Mouse (Mus musculus) left cerebral cortex, postnatal 36 days (tissue): ENCODE measurements around the gene Nfkbie. TPM values are rescaled to one million over a fixed set of nuclear protein-coding genes. Genes with fewer than 3 reads are reported as not detected.
A peak's percentile ranks its signal among the peaks of the same experiment; 100 is the strongest.

Experiments
- DNase-seq, 2 experiments: peaks; one replicate each; pipeline ENCODE4 v3.0.0; 2021 to 2022; ENCODE audit warnings: low spot score in 2 of 2, mixed read lengths in 1 of 2
- intact Hi-C: fragments of 180-260 bp; cut with DNase I; formaldehyde crosslinking; loops from one replicate; pipeline ENCODE4 v1.15.1; 2025
- total RNA-seq, 2 experiments: library from RNA; stranded (reverse); gene quantifications; 2 replicates each; pipeline ENCODE4 v1.2.3; 2021

Nfkbie gene
- total RNA-seq, 2 experiments from 2014 or later, result 1.7 to 2.7 TPM

DNA sequence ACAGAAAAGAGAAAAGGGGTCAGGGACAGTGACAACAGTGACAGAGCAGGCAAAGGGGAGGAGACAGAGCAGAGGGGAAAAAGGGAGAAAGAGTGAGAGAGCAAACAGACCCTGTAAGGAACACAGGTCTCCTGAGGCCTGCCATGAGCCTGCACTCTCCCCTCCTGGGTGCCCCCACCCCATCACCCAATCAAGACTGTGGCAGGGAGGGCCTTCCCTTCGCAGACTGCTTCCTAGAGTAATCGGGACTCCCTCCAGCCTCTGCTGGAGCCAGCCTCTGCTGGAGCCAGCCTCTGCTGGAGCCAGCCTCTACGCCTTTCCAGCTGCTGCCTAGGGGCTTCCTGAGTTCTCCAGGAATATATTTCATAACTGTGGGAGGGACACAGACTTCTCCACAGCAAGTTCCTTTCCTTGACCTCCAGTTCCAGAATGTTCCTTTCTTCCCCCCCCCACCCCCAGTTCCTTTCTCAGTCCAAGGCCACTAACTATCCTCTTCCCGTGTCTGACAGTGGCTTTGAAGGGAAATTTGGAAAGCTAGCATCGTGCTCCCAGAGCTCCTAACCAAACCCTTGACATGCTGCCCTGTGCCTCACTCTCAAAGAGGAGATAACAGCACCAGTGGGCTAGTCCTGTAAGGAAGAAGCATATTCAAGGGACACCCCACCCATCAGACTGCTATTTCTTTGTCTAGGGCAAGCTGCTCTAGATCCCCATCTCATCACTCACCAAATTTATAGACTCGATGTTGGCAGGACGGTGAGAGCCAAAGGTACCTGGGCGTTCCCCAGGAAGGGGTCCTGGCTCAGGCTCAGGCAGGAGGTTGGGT is 37.3 kb downstream of the Nfkbie start:
- no peak for DNase-seq
- intact Hi-C loops, result no loop called here

DNA sequence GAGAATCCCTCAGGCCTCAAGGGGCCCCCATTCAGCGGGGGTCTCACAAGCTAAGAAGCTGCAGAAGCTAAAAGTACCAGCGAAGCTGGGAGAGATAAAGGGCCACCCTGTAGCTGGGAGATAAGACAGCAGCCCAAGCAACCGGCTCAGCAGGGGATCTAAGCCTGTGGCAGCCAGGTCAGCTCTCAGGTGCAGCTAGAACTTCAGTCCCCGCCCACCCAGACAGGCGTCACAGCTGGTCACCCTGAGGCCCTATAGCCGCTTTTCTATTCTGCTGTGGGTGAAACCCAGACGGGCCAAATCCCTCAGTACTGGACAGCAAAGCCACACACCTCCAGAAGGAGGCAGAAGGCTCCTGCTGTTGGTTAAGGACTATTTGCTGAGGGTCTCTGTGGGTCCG is 38.0 kb downstream of the Nfkbie start:
- DNase-seq, result no peak
- intact Hi-C loops, result no loop called here

DNA sequence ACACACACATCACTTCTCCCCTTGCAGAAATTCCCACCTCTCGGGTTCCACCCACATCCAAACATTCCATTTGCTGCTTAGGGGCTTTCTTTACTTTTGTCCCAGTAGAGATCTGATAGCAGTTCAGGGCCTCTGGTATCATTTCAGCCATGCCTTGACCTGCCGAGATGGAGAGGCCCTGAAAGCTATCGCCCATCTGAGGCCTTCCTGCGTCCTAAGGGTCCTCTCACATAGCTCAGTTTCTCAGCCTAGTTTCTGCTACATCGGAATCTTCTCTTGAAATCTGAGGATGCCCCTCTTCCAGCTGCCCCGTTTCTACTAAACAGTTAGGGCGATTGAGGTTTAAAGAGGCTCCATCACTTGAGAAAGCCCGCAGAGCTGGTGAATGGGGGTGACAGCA is 38.7 kb downstream of the Nfkbie start:
- intact Hi-C loops, result no loop called here

DNA sequence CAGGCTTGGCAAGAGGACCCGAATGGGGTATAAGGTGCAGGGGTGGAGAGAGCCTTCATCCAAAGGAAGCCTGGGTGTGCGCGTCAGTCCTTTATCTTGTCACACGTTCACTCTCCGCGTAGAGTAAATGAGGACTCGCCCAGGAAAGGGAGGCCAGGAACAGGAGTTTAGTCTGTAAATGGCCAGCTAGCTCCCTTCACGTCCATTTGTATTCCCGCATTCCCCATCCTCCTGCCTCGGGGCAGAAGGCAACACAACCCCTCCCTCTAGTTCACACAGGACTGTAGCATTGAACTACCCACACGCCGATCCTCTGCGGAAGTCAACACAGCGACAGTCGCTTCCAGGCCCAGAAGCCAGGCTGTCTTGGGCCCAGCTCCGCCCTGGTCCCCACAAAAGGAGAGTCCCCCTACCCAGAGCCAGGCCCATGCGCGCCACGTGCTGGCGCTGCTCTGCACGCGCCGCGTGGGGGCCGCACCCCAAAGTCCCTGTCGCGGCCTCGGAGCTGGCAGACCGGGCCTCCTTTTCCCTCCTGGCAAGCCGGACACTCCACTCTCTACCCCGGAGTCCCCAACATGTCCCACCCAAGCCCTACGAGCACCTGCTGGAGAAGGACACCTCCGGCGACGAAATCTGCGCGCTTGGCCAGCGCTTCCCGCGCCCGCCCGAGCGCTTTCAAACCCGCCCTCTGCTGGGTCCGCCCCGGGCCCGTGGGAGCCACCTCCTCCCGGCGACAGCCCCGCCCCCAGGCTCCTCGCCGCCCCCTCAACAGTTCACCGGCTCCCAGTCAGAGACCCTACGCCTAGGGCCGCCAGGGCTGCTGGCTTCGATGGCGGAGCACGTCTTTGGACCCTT is 39.6 kb downstream of the Nfkbie start:
- intact Hi-C loops, result no loop called here
- DNase-seq, result peak; percentile 48 to 51

More for the DNA sequence above, 38.7 kb downstream of the Nfkbie start:
- DNase-seq, result no peak

DNA sequence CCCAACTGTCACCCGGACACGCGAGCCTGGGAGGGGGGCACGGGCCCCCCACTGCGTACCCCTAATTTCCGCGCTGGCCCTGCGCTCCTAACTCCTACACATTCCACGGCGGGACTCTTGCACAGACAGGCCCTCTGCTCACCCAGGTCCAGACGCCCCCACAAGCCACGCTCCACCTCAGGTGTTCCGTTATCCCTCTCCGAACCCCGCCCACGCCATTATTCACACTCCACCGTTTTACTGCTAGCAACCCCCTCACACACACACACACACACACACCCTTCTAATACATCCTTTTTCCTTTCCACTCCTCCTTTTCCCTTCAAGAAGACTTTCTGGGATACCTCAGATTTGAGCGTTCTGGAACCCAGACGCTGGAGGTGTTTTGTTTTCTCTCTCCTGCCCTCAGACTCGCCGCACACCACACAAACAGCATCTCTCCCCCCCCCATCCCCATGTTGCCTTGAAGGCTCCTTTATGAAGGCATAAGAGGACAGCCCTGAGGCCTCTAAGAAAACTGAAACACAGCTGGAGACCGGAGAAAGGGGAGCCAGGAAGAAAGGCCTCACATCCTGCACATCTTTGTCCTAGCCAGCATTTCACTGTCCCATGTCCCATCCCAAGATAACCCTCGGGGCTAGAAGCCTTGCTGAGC is 40.4 kb downstream of the Nfkbie start:
- intact Hi-C loops, result no loop called here

DNA sequence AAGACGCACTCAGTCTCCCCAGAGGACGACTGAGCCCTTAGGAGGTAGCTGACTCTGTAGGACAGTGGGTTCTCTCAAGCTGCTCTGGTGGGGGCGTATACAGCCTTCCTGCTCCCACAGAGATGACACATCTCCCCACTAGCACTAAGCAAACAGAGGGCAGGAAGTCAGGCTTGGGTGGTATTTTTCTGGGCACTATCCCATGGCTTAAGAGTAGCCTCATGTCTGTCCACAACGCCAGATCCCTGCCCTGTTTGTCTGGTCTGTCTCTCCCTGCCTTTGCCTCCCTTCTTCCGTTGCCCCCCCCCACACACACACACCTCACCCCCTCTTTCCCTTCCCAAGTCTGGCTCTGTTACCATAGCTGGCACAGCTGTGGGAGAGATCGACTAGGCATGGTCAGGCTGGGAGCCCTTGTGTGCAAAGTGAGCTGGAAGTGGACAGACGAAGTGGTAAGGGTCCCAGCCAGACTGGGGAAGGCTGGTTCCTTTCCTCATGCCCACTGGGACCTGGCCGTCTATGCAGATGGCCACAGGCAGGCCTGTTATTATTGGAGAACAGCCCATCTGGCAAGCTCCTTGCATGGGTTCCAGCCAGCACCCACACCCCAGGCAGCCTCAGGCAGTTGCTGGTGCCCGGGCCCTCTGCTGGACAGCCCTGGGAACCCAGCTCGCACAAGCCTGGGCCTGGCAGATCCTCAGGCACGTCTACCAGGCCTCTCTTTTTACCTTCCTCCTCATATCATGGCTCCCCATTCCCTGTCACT is 41.3 kb downstream of the Nfkbie start:
- intact Hi-C loops, result no loop called here
- DNase-seq, result peak; percentile 60 to 69

More for the DNA sequence above, 40.4 kb downstream of the Nfkbie start:
- no peak for DNase-seq

DNA sequence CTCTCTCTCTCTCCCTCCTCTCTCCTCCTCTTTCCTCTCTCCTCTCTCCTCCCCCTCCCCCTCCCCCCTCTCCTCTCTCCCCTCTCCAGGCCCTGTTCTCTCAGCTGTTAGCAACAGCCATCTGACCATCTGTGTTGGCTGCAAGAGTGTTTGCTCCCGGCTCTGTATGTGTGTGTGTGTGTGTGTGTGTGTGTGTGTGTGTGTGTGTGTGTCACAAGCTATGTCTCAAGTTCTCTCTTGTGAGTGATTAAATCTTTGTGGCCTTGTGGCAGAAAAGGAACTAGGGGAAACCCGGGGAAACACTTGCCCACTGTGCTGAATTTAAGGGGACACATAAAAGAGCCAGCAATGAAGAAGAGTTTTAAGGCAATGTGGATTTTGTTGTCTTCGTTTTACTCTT is 42.3 kb downstream of the Nfkbie start:
- no peak for DNase-seq
- intact Hi-C loops, result no loop called here

DNA sequence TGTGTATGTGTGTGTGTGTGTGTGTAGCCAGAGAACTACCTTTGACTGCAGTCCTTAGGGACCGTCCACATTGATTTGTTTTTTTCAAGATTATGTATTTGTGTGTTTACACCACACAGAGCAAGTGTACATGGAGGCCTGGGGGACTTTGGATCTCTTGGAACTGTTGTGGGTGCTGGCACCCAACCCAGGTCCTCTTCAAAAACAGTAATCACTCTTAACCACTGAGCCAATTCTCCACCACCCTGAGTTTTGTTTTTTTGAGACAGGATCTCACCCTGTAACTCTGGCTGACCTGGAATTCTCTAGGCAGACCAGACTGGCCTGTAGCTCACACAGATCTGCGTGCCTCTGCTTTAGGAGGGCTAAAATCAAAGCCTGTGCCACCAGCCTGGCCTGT is 42.9 kb downstream of the Nfkbie start:
- no peak for DNase-seq
- intact Hi-C loops, result no loop called here

DNA sequence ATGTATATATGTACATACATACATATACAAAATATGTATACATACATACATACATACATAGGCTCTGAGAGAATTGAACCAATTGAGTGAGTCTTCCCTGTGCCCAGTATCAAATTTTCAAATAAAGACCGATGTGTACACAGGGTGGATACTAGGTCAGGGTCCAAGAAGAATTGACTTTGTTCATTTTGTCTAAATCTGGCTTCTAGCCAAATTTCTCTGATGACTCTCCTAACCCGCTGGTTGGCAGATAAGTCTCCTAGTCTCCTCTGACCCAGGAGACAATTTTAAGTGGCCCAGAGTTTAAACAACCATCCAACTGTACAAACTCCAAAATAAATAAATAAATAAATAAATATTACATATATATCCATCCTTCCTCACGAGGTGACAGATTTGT is 43.4 kb downstream of the Nfkbie start:
- intact Hi-C loops, result no loop called here
- DNase-seq, result no peak

DNA sequence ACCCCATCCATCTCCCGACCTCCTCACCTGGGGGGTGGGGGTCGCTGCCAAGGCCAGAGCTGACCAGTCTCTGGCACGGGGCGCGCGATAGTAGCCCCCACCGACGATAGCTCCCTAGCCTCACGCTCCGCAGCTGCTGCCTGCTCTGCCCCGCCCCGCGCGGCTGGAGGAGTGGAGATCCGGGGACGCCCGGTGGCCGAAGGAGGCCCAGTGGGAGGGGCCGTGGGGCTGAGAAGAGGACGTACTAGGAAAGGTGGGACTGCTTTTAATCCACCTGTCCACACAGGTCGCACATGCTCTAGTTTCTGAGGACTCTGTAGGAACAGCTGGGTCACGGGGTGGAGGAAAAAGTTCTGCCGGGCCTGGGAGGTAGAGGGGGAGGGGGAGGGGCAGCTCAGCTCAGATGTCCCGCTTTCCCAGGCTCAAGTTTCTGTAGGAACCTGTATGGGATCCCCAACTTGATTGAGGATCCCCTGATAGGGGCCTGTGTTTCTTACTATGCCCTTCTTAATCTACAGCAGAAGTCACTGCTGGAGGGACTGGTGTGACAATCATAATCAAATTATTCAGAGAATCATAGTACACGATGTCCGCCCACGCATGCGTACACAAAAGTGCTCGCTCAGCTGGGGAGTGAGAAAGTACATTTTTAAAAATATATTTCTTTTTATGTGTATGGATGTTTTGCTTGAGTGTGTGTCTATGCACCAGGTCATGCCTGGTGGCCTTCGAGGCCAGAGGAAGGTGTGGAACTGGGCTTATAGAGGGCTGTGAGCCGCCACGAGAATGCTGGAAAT is 44.1 kb downstream of the Nfkbie start, which contains the start of gene Slc29a1:
Gene Slc29a1, minus strand, starts transcription at position 161 of the 797 bp plus-strand sequence.
- intact Hi-C loops, result no loop called here
- no peak for DNase-seq

DNA sequence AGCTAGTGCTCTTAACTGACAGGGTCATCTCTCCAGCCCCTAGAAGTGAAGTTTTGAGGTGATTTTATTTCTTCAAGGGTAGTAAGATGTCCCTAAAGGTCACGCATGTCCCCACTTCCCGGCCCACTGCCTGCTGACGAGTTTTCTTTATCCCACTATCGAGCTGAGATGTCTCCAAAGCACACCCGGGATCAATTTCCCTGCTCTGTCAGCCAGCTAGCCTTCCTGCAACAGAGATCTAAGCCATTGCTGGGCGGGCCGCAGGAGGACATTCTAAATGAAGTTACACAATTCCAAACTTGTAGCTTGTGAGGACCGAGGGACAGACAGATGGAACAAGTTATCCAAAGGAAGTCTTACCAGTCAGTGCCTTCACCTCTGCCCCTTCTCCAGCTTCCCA is 44.8 kb downstream of the Nfkbie start:
- DNase-seq, result no peak
- intact Hi-C loops, result no loop called here

DNA sequence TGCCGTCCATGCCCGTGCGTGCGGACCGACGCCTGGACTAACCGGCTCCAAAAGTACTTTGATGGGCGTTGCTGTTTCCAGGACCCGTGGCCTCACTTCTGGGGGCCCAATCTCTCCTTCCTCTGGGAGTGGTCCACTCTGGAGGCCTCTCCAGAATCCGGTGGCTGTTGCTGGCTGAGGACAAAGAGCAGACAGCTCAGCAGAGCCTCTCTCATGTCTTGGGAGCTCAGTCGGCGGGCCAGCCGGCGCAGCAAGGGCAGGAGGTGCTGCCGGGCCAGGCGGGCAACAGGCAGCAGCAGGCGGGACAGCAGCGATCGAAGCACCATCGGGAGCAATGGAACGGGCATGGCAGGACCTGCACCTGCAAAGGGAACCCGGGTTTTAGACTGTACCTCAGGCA is 45.8 kb downstream of the Nfkbie start:
- intact Hi-C loops, result no loop called here
- DNase-seq, result no peak

DNA sequence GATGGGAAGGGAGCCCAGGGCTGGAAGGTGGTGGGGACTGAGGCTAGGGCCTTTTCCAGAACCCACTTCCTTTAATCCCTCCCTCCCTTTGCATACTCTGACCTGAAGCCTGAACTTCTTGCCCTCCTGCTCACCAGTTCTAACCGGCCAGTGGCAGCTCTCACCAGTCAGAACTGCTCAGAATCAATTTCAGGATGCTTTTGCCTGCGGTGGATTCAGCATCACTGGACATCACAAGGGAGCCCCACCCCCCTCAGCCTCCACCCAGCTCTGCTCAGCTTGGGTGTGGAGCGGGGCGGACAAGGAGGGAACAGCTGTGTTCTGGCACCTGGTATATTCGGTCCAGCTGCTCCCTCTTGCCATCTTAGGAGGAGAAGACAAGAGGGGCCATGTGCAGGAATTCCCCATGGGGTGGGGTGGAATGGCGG is 46.4 kb downstream of the Nfkbie start, which contains the start of gene Mymx:
Gene Mymx, minus strand, starts transcription at position 226 of the 428 bp plus-strand sequence.
- intact Hi-C loops, result no loop called here
- no peak for DNase-seq

DNA sequence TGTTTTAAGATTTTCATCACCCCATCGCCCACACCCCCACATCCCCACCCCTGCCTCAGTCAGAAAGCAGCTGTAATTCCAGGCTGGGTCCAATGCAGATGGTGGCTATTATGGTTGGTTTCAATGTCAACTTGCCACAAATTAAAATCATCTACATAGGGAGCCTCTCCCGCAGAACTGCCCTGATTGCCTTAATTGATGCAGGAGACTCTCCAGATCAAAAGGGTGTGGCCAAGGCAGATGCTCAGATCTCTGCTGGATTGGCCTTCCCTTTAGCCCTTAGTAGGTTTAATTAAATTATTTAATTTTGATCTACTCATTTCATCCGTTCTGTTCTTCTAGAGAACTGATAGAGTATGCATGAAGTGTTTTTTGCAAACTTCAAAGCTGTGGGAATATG is 47.5 kb downstream of the Nfkbie start:
- DNase-seq, result no peak
- intact Hi-C loops, result no loop called here

DNA sequence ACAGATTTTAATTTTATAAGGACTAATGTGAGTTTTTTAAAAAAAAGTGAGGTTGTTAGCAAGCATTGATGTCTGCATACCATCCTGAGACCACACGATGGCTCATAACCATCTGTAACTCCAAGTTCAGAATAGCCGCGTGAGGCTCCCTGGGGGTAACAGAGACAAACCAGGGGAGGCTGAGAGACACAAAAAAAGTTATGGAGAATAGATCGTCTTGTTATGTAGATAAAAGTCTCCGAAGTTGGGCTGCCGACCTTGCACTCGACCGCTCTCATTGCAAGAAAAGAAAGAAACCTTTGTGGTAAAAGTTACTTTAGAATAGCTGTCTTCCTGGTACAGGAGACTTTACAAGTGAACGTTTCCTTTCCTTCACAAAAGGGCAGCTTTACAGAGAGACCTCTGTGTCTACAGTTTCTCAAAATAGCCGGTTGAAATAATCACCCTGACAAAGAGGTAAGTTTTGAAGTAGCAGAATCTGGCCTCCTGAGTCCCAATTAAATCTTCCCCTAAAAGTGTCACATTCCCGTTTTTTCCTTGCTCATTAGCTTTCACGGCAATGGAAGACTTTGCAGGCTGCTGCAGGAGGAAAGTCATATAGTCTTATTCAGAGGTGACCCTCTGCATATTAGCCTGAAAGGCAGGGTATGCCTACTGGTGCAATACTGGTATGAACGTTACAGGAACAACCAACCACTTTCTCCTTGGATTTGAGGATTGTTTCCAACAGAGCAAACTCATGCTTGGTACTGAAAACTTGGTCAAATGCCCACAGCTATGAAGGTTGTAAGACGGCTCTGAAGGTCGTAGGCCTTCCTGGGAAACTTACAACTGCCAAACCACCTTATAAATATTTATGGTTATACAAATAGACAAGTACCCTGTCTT is 51.7 kb downstream of the Nfkbie start:
- intact Hi-C loops, result no loop called here
- no peak for DNase-seq

DNA sequence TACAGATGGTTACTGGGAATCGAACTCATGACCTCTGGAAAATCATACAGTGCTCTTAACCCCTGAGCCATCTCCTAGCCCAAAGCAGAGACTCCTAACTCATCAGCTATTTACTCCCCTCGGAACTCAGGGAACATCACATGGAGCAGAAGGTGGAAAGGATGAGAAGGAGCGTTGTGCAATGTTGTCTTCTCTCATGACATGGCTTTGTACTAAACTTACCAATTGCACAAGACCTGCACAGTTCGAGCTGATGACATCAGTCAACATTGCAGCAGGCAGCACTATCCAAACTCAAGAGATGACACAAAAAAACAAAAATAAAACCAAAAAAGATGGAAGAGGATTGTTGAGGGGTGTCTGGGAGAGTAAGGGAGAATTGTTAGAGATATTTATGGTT is 52.9 kb downstream of the Nfkbie start:
- no peak for DNase-seq
- intact Hi-C loops, result no loop called here

DNA sequence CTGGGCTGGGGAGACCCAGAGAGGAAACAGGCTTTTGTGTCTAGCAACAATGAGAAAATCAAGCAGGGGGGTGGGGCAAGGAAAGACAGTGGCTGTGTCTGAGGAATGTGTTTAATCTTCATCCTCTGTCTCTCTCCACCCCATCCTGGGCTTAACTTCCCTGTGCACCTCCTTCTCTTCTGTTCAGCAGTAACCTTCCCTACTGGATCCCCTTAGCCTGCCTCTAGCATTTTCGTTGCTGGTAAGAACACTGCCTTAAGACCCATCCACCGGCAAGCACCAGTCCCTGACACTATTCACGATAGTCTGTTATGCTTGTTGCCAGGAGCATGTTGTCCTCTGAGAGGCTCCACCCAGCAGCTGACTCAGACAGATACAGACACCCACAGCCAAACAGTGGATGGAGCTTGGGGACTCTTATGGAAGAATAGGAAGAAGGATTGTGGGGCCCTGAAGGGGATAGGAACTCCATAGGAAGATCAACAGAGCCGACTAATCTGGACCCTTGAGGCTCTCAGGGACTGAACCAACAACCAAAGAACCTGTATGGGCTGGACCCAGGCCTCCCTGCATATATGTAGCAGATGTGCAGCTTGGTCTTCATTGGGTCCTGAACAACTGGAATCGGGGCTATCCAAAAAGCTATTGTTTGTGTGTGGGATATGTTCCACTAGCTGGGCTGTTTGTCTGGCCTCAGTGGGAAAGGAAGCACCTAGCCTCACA is 54.8 kb downstream of the Nfkbie start:
- no peak for DNase-seq
- intact Hi-C loops, result no loop called here
